Mouse (Mus musculus): ENCODE measurements at regions not wholly inside any gene's neighbourhood (a gene's known extent, or its start where the extent isn't known, plus 50 kb on each side); places are given as distances from the start of the nearest gene placed in this dataset.
A peak's percentile ranks its signal among the peaks of the same experiment; 100 is the strongest.

DNA sequence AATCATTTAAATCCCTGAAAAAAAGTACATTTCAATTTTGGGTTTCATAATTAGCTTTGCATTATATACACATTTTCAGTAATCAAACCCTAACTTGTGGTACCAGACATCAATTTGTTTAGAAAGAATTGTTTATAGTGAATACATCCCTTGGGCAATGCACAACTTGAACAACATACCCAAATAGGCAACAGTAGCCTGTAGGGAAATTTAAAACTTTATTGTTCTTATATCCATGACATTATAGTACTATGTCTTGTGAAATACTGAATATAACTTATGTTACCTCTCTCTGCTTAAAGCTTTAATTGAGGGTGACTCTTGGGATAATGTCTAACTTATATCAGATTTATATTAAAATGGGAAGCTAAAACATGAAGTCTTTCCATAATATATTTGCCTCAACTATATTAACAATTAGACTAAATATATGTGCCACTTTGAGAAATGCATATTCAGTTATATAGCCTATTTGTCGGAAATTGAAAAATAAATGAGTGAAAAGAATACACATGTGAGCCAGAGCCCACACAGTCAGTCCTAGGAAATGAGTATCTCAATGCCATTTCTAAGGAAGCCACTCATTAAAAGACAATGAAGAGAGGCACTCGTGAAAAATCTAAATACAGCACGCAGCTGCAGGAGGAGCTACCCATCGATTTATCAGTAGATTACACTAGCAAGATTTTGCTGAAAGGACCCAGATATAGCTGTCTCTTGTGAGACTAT is 458.1 kb upstream of the Slitrk6 start:
- DNase-seq, result no peak

DNA sequence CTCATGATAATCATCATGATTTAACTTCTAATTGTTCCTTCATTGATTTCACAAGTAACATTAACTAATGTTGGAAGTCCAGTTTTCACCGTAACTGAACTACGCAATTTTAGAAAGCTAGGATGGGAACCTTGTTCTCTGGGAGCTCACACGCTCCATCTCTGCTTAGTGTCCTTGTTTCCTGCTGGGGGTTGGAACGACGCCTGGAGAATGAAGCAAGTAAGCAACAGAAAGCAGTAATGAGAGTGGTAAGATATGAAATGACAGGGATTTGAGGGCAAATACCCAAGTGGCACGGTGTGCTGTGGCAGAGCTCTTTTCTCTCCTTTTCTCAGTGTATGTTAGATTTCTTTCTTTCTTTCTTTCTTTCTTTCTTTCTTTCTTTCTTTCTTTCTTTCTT is 448.0 kb upstream of the Slitrk5 start:
- no peak for DNase-seq

DNA sequence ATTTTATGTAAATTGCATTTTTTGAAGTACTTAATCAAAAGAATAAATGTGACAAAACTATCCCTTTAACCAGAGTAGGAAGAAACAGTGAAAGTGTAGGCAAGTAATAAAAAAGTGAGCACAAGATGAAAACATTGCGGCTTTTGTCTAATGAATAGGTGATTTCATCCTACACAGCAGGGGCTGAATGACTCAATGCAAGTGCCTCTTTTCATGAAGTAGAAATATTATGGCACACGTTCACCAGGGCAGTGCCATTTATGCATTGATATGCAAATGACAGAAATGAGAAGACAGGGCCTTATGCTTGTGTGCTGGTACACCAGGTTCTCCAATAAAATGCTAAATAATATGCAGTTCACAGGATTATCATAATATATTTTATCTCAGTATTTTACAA is 435.8 kb upstream of the Slitrk5 start:
- no peak for DNase-seq

DNA sequence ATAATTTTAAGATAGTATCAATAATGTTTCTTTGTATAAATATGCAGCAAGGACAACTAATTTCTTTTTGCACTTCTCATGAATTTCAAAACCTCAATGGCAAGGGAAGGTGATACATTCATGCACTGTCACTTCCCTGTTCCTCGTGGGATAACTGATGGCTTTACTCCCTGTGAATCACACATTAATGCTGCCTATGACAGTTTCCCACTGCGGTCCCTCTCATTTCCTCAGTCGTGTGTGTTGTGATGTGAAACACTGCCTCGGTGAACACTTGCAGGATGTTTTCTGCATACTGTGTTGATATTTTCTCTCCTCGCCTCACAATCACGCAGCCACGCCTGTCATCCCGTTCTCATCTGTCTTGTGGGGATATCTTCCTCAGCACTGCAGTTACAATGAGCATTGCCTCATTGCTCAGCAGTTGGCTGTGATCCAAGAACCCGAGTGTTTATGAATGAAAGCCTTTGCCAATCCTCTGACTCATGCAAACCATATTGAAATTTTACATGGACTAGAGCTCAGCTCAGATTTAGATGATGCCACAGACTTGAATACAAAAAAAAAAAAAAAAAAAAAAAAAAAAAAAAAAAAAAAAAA is 425.4 kb upstream of the Slitrk5 start:
- peak; percentile 10 for DNase-seq

- DNase-seq, result no peak
Observed at GRCm38 (mm10) chr14:111253190-111253589, 421.7 kb upstream of the Slitrk5 start.

- DNase-seq, result no peak
Observed at GRCm38 (mm10) chr14:111261696-111262095, 413.2 kb upstream of the Slitrk5 start.

GRCm38 (mm10) chr14:111270239-111270638 is 404.7 kb upstream of the Slitrk5 start:
- no peak for DNase-seq

DNA sequence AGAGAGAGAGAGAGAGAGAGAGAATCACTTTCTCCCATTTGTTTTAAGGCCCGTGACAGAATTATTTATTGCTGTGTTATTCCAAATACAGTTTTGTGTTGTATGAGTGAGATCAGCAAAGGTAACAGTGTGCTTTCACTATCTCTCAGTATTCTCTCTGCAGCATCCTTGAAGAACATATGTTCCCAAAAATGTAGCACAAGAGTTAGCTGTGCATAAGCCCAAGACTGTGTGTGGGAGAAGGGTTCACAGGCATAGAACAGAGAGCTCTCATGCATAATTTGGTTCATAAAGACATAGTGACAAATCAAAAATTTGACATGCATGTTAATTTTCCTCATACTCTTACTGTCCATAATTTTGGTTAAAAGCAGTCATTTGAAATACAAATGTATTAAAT is 393.5 kb upstream of the Slitrk5 start:
- no peak for DNase-seq

DNA sequence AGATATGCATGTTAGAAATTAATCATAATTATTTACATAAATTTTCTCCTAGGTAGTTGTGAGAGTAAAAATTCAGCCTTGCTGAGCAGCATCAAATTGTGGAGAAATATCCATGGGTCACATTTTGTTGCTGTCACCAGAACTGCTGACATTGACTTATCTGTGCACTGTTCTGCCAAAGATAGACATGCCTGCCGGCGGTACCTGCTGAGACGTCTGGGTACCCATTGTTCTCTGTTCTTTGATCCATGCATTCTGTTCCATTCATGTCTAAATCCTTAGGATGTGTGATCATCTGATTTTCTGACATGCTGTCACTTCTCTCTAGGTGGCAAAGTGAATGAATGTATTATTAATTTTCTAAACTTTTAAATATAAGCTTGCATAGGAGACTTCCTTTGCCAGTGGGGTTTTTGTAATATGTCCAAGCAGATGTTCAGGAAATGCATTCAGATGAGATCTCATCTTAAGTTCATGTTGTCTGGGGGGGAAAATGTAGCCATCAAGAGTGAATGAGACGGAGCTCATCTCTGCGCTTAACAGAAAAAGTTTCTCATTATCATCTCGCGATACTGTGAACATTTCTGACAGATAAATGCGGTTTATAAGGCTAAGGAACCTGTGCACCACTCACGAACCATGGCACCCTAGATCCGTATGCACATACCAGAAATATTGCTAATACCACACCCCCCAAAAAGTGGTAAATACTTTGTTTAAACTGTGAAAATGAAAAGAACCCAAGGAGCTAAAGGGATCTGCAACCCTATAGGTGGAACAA is 391.0 kb upstream of the Slitrk5 start:
- no peak for DNase-seq

DNA sequence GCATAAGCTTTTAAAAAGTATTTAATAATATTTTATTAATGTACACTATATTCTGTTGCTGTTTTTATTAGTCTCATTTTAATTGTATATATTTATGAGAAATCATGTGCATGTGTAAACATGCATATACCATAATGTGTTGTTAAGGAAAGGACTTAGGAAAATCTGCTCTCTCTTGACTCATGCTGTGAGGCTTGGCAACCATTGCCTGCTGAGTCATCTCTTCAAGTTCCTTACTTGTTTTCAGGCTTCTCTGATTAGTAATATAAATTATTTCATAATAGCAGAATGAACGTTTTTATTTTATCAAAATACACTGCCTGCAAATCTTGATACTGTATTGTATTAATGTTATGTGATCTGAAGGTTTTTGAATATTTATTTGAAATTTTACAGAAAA is 388.9 kb upstream of the Slitrk5 start:
- DNase-seq, result peak; percentile 3

DNA sequence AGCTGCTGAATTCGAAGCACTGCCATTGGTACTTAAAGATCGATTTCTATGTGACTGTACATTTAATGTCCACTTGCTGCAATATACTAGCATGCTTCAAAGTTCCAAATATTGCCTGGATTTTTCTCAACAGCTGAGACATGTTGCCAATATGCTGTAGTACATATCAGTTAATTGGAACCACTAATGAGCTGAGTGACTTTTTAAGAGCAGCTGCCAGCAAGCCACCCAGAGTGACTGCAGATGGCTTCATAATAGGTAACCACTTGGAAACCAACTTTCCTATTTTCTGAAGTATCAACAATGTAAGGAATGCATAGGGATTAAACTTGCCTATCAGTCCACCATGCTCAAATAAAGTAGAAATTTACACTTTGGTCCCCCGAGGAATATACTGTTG is 379.4 kb upstream of the Slitrk5 start:
- DNase-seq, result no peak

- no peak for DNase-seq
Observed at GRCm38 (mm10) chr14:111297796-111298195, 377.1 kb upstream of the Slitrk5 start.

DNA sequence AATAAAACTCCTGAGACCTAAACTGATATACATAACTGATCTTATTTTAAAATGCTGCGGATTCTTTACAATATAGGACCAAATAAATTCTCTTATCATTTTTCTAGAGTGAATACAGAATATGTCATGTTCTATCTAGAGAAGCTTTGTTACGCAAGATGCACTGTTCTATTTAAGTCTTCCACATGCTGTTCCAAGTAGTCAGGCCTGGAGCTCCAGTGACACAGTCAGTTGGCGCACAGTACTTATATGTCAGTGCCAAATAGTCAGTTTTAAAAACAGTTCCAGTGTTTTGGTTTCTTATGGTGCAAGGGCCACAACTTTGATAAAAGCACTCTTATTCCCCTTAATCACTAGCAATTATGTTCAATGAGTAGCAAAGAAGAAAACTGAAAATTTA is 344.3 kb upstream of the Slitrk5 start:
- no peak for DNase-seq

DNA sequence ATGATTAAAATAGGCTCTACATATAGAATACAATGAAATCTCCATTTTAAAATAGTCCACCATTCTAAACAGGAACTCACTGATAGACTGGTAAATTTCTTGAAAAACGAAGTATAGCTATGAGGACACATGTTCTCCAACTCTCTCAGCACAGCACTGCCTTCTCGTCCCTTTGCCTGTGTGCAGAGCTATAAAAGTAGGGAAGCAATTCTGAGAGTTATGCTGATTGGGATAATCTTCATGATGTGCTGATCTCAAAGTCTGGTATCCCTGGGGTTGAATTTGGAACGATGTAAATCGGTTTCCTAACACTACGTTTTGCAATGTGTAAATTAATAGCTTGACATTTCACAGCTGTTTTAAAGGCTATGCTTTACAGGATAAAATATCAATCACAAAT is 321.4 kb upstream of the Slitrk5 start:
- DNase-seq, result no peak

GRCm38 (mm10) chr14:111396803-111397202 is 278.1 kb upstream of the Slitrk5 start:
- no peak for DNase-seq

GRCm38 (mm10) chr14:111400809-111401208 is 274.1 kb upstream of the Slitrk5 start:
- DNase-seq, result no peak

DNA sequence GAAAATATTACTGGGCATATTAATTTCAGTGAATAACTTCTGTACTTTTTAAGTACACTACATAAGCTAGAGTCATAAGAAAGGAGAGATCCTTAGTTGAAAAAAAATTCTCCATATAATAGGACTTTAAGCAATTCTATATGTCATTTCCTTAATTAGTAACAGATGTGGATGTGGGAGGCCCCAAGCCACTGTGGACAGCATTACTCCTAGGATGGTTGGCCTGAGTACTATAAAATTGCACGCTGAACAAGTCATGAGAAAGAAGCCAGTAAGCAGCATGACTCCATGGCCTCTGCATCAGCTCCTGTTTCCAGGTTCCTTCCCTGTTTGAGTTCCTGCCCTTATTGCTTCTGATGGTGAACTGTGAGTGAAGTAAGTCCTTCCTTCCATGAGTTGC is 272.4 kb upstream of the Slitrk5 start:
- no peak for DNase-seq

DNA sequence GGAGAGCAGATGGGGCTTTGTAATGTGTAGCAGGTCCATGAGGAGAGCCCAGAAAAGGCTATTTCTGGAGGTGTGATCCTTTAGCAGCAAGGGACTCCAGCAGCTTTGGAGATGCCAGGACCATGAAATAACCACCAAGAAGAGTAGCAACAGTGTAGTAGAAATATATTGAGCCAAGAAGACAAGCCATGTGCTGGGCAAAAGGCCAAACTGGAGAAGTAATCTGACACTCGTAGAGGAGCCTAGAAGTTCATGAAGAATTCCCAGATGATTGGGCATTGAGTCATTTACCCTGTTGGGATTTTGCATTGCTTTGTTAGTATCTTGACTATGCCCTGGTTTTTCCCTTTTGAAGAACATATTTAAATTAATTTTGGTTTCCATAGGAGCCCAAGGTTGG is 271.3 kb upstream of the Slitrk5 start:
- no peak for DNase-seq

DNA sequence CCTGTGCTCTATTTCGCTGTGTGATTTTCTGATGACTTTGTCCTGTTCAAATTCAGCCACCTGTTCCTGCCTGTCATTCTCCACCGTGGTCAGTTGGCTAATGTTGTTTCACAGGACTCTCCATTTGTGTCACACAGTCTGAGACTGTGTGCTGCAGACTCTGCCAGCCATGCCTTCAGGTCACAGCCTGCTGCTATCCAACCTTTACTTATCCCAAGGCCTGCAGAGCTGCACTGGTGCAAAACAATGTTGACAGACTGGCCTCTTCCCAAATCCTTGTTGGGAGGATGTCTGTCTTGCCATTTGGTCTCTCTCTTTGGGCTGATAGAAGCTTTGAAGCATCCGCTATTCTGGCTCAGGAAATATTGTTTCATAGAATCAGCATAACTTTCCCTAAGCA is 261.4 kb upstream of the Slitrk5 start:
- no peak for DNase-seq

DNA sequence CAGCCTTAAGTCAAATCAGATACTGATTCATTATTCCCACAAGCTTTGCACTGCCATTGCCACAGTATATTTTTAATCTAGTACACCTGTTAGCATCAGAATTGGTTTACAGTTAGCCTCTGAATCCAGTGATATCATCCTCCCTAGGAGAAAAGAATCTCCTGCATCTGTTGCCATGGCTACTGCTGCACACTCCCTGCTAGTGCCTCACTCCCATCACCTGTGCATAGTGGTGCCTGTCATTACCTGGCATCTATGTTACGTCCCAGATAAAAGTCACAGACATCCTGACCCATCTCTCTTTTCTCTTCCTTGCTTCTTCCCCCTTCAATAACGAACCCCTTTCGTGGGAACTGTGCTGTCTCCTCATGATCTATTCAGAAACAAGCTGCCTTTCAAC is 256.4 kb upstream of the Slitrk5 start:
- no peak for DNase-seq

- no peak for DNase-seq
Observed at GRCm38 (mm10) chr14:111429101-111429857, 245.6 kb upstream of the Slitrk5 start.

Data from adrenal gland, adult 2 months (tissue).